Mouse (Mus musculus): ENCODE data around the gene Hoxb6.

The Hoxb6 gene

DNA sequence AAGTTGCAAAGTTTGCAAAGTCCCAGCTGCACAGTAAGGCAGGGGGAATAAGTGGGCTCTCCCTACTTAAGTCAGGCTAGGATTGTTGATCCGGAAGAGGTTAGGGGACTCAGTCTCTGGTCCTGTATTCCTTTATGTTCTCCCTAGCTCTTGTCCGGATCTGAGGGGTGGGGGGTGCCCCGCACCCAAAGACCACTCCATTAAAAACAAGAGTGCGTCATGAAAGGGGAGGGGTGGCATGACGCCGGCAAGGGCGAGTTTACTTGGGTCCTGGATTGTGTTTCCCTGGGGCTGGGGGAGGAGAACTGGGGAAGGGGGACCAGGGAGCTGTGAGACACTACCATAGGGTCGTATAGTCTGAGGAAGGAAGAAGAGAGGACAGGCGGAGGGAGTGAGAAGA lies 7.5 kb downstream of the Hoxb6 start:
- no peak for DNase-seq (ENCODE audit: extremely low read depth, low read depth, low spot score)

DNA sequence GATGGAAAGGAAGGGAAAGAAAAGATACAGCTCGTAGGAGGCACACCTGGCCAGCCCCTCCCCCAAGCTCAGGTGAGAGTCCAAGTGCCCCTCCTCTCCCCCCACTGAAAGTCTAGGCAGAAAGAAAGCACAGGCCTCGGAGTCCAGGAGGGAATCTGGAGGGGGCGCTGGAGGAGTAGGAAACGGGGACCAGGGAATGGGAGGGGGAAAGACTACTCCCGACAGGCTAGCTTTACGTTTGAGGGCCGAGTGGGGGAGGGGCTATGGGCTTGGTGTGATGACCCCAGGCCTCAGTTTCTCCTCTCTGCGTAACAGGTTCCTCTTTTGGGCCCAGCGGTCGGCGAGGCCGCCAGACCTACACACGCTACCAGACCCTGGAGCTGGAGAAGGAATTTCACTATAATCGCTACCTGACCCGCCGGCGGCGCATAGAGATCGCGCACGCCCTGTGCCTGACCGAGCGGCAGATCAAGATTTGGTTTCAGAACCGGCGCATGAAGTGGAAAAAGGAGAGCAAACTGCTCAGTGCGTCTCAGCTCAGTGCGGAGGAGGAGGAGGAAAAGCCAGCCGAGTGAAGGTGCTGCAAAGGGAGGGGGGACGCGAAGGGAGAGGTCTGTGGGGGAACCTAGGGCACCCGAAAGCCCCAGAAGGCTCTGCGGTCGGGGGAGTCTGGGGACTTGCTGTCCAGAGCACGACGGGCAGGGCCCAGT lies 8.2 kb downstream of the Hoxb6 start:
- DNase-seq (ENCODE audit: extremely low read depth, low read depth, low spot score) = no peak

GRCm38 (mm10) chr11:96301064-96301431 lies 8.8 kb downstream of the Hoxb6 start:
- DNase-seq (ENCODE audit: extremely low read depth, low read depth, low spot score) = no peak

DNA sequence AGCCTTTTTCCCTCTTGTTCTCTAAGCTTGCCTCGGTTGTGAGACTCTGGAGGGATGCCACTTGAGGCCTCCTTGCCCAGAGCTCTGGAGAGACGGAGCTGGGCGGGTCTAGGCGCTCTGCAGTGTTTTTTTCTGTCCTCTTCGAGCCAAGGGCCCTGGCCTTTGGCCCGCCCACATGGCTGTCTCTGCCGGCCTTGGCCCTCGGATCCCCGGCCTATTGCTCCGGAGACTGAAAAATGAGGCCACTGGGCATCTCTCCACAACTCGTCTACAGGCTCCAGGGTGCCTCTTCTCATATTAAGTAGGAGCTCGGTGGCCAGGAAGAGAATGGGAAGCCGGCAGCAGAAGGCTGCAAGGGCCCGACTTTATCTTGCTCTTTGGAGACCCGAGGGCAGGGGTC lies 9.6 kb downstream of the Hoxb6 start:
- DNase-seq (ENCODE audit: extremely low read depth, low read depth, low spot score) = no peak

DNA sequence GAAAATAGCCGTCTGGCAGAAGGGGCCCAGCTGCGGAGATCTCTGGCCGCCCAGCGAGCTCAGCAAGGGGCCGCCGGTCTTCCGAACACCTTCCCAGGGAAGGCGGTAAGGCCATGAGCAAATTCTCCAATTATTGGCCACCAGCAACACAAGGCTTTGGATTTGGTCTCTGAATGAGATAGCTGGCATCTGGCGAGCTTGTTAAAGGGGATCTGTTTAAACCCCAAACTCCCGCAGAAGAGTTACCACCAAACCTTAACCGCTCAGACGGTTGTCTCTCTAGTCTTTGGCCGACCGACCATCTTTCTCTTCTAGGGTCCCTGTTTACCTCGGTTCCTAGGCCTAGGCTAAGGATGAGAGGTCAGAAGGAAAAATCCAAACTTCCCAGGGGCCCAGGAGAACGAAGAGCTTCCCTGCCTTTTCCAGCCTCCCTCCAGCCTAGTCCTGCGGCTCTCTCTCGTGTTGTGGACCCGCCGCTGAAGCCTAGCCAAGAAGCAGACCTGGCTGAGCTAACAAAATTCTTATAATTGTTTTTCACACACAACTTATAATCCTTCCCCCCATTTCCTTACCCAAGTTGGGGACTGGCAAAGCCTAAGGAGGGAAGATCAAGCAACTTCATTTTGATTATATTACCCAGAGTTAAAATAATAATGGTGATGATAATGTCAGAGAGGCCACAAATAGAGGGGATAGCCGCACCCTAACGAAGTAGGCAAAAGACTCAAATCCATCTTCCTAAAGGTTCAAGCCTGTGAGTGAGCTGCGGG lies 10.3 kb downstream of the Hoxb6 start:
- no peak for DNase-seq (ENCODE audit: extremely low read depth, low read depth, low spot score)

GRCm38 (mm10) chr11:96303151-96304099 lies 11.1 kb downstream of the Hoxb6 start, which contains the start of gene Hoxb5:
Hoxb5 (plus strand) TSS chr11:96303336.
- DNase-seq (ENCODE audit: extremely low read depth, low read depth, low spot score) = no peak

- no peak for DNase-seq (ENCODE audit: extremely low read depth, low read depth, low spot score)
Measured at GRCm38 (mm10) chr11:96304381-96305195, 12.3 kb downstream of the Hoxb6 start.

- DNase-seq (ENCODE audit: extremely low read depth, low read depth, low spot score) = no peak
Measured at GRCm38 (mm10) chr11:96305505-96306182, 13.4 kb downstream of the Hoxb6 start.

DNA sequence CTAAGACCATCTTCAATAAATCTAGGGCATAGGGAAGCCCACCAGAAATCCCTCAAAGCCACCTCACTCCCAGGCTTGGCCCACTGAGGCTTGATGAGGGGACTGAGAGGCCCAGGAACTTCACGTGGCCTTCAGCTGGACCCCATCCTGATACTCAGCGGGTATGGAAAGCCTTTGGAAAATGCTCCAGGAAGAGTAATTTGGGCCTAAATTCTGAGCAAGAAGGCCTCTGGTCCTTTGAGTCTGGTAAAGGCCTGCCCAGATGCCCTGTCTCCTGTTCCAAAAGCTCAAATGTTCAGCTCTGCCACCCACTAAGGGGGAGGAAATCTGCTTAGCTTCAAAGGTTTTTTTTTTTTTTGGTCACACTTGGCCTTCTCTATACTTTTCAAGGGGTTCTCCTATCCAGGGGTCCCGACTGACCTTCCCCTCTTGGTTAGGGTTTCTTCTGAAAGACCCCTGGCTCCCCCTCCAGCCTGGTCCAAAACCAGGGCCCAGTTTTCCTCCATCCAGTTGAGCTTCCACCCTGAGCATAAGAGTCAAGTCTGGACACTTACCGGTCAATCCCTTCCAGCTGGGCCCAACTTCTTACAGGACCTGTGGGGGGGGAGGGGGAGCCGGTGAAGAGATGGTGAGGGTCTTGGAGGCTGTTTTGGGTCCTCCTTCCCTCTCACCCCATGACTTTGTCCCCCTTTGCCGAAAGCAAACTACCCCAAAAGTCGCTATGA lies 14.1 kb downstream of the Hoxb6 start:
- DNase-seq (ENCODE audit: extremely low read depth, low read depth, low spot score) = no peak

GRCm38 (mm10) chr11:96306908-96307269 lies 14.6 kb downstream of the Hoxb6 start:
- DNase-seq (ENCODE audit: extremely low read depth, low read depth, low spot score) = no peak

DNA sequence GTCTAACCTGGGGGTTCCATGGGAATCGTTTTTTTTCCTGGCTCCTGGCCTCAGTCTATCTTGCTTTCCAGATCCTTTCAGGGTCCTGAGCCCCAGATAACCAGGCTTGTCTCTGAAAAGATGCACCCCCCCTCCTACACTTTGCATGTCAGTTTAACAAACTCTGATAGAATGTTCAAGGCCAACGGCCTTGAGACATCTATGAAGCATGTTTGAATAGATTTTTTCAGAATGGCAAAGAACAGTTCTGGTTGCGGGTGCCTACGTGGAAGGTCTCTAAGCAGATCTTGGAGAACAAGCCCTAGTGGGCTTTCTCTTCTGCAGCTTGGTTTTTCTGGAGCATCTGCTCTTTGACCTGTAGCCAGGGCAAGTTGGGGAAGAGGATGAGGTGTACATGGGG lies 16.5 kb downstream of the Hoxb6 start:
- no peak for DNase-seq (ENCODE audit: extremely low read depth, low read depth, low spot score)

DNA sequence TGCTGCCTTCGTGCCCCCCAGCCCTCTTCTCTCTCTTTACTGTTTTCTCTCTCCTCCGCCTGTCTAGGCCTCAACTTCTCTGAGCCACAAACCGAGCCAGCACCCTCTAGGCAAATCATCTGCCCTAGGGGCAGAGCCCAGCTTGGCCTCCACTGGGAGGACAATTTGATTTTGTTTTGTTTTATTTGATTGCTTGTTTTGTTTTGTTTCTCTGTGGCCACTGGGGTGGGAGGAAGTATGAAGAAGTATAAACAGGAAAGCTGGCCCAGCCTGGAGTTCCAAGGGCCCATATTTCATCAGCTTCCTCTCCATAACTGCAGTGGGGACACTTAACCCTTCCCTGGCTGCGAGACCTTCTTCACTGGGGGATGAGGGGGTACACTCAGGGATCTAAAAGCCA lies 17.0 kb downstream of the Hoxb6 start:
- DNase-seq (ENCODE audit: extremely low read depth, low read depth, low spot score) = no peak

- no peak for DNase-seq (ENCODE audit: extremely low read depth, low read depth, low spot score)
Measured at GRCm38 (mm10) chr11:96310183-96310938, 18.1 kb downstream of the Hoxb6 start.

DNA sequence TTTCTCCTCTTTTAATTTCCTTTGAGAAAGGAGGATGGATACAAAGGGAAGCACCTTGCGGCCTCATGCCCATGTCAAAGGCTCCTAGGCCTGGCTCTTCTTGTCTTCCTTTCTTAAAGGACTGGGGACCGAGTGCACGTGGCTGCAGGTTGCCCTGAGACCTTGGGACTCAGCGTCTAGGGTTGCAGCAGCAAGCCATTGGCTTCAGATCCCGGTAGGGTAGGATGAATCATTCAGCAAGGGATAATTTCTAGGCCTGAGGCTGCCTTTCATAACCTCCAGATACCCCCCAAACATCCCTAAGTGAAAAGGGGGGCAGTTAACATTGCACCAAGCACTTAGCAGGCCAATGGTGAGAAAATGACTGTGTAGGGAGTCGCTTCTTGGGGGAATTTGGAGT lies 18.8 kb downstream of the Hoxb6 start:
- no peak for DNase-seq (ENCODE audit: extremely low read depth, low read depth, low spot score)

- no peak for DNase-seq (ENCODE audit: extremely low read depth, low read depth, low spot score)
Measured at GRCm38 (mm10) chr11:96311520-96312417, 19.5 kb downstream of the Hoxb6 start.

- DNase-seq (ENCODE audit: extremely low read depth, low read depth, low spot score) = no peak
Measured at GRCm38 (mm10) chr11:96313134-96313533, 20.9 kb downstream of the Hoxb6 start.

GRCm38 (mm10) chr11:96313806-96314428 lies 21.6 kb downstream of the Hoxb6 start:
- DNase-seq (ENCODE audit: extremely low read depth, low read depth, low spot score) = no peak

Data from fat pad, adult 2 months (tissue).